Mouse (Mus musculus): Measurements from ENCODE around the gene Rab24.

Rab24 gene
- long read RNA-seq, experiment 1, transcript Rab24-201 (8 exons, 1,168 nt) = major isoform, 45 of 89 reads
- long read RNA-seq, experiment 1, partial matches to known transcripts = 7 of 89 reads
- long read RNA-seq, experiment 1, other reads (novel, unspliced or antisense) = 37 of 89 reads
- long read RNA-seq, experiment 2, transcript Rab24-201 (8 exons, 1,168 nt) = major isoform, 45 of 102 reads
- long read RNA-seq, experiment 2, partial matches to known transcripts = 4 of 102 reads
- long read RNA-seq, experiment 2, other reads (novel, unspliced or antisense) = 52 of 102 reads

DNA sequence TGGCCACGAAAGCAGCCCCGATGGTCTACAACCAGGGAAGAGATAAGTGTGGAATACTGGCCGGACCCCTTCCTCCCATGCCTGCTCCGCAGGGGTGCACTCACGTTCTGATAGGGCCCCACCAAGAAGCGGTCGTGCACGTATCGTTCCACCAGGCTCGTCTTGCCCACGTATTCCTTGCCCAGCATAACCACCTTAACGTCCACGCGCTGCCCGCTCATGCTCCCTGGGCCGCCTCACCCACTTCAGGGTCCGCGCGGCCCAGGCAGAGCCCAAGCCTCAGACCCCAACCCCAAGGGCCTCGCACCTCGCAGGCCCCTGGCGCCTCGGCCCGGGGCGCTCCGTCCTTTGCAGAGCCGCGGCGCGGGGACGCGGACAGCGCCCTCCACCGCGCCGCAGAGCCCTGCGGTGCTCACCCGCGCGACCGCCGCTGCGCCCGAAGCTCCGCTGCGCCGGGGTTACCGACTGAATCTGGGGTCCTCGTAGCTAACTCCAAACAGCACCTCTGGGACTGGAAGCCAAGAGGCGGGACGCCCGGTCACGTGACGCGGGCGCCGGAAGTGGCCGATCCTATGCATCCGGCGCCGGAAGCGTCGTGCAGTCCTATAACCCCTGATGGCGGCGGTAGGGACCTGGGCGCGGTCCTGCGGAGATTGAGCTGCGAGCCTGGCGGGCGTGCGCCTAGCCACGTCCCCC lies at the start of gene Rab24:
TSS of gene Rab24 (minus strand) at position 513 of the 696 bp plus-strand sequence.
- intact Hi-C loops (cut with DNase I) = no loop called here

DNA sequence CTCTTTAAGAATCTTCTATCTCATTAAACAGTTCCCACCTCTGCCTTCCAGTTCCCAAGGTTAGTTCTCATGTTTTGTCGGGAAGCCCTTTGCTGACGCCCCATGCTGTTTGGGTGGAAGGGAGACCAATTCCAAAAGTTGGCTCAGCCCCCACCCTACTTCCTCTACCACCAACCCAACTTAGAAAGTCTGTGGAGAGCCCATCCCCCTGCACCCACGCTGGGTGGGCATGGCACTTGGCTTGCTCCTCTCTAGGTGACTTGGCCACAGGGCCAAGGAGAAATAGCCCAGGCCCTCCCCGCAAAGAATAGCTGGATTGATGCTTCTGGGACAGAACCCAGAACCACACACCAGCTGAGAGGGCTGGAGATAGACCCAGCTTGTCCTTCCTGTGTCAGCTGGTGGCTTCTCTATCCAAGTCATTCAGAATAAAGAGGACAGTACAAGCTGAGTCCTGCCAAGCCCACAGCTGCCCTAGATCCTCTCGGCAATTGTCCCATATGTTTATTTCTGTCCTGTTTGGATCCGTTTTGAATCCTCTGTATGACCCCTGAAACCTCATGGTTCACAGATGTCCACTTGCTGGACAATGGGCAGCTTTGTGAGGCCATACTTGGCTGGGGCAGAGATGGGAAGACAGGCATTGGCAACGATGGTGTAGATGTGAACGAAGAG lies 49.4 kb upstream of the Rab24 start:
- intact Hi-C loops (cut with DNase I) = no loop called here

DNA sequence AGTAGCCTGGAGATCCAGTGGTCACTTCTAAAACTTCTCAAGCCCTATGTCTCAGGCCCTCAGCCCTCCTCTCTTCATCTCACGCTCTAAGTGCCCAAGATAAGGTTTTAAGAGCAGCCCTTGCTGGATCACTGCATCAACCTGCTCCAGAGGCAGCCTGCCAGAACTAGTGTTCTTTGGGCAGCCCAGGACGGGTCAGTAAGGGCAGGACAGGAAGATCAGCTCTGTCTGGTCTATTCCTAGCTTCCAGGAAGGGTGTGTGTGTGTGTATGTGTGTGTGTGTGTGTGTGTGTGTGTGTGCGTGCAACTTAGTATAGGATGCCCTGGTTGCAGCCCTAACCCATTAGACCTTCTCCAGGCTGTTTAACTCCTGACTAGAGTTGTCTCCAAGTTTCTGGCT lies 48.5 kb upstream of the Rab24 start:
- intact Hi-C loops (cut with DNase I) = no loop called here

DNA sequence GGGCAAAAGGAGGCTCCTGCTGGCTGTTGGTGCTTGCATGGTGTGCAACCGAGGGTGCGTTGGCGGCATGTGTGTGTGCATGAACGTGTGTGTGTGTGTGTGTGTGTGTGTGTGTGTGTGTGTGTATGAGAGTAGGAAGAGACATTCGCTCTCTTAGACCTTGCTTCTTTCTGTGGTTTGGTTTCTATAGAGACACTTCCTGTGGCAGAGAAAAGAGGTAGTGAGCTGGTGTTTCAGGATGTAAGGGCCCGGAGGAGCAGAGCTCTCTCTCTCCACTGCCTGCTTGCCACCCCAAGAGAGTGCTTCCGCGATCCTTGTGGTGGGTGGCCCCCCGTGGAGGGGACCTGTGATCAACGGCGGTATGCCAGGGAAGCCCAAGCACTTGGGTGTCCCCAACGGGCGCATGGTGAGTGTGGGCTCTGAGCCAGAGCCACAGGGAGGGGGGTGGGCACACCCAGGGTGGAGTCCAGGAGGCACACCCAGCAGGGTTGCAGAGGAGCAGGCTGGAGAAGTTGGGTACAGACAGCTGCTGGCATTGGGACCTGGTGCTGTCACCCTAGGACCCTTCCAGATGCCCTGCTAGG lies 47.9 kb upstream of the Rab24 start, which contains the start of gene Rgs14:
TSS of gene Rgs14 (plus strand) at position 202 of the 584 bp plus-strand sequence.
- intact Hi-C loops (cut with DNase I) = no loop called here

DNA sequence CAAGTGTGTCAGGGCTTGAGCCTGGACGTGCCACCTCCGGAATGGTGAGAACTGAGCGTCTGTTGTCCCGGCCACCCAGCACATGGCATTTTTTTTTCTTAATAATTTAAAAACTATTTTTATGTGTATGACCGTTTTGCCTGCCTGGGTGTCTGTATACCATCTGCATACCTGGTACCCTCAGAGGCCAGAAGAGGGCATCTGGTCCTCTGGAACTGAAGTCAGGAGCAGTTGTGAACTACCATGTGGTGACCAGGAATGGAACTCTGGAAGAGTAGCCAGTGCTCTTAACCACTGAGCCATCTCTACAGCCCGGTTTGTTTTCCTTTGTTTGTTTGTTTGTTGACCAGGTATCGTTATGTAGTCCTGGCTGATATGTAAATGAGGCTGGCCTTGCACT lies 46.7 kb upstream of the Rab24 start:
- intact Hi-C loops (cut with DNase I) = no loop called here

DNA sequence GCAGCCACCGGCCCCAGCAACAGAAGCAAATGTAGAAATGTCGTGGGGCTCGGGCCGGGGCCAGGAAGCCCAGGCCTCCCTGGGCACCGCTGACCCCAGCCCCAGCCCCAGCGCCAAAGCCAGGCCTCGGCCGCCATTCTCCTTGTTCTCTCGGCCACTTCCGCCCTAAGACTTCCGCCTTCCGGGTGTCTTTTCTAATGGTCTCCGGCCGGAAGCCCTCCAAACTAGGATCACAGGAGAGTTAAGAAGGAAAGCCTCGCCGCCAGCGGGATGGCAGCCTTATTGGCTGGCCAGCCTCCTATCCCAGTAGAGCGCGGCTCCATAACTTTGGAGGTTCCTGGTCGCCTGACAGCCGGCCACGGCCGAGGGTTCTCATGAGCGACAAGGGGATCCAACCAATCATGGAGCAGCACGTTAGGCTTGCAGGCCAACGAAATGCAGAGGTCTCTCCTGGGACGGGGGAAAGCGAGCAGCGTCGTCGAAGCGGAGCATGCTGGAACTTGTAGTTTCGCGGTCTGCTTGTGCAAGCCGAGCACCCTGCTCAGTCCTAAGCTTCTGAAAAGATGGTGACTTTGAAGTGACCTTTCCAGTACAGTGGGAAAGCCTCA lies 40.8 kb upstream of the Rab24 start, which contains the start of gene Lman2:
TSS of gene Lman2 (minus strand) at position 331 of the 608 bp plus-strand sequence.
- intact Hi-C loops (cut with DNase I) = loop anchor here (5.0 kb wide), 1 partner anchor 35 kb away; the partner anchor contains the start of gene Mxd3

DNA sequence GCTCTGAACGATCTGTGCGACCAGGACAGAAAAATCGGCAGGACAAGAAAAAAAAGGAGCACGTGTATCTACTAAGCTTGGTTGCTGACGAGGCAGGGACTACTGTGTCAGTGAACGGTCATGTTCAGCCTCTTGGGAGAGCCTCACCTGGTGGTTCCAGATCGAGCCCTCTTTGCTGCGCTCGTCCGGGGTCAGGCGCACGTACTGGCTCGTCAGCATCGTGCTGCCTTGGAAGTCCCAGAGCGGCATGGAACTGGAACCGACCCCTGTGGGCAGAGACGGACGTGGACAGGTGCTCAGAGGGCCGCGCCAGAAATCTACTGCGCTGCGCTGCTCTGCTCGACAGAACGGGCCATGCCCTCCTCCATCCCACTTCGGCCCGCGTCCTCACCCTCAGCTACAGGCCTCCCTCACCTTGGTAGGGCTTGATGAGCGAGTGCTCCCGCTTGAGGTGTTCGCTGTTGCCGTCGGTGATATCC lies 40.3 kb upstream of the Rab24 start:
- intact Hi-C loops (cut with DNase I) = loop anchor here (5.0 kb wide), 1 partner anchor 35 kb away; the partner anchor contains the start of gene Mxd3

DNA sequence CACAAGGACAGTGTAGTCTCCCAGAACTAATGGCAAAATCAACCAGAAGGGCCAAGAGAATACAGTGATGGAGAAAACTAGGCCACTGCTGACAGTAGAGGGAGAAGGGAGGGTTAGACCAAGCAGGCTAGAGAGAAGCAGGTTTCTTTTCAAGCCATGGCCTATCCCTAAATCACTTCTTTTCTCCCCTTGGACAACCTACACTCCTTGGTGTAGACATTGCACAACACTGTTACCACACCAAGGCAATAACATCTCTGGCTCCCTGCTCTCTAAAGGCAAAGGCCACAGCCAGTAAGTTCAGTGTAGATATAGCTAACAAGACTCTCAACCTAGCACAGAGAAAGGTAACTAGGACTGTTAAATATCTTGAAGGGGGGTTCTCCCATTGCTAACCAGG lies 39.4 kb upstream of the Rab24 start:
- intact Hi-C loops (cut with DNase I) = loop anchor here (5.0 kb wide), 1 partner anchor 34 kb away; the partner anchor contains the start of gene Mxd3

DNA sequence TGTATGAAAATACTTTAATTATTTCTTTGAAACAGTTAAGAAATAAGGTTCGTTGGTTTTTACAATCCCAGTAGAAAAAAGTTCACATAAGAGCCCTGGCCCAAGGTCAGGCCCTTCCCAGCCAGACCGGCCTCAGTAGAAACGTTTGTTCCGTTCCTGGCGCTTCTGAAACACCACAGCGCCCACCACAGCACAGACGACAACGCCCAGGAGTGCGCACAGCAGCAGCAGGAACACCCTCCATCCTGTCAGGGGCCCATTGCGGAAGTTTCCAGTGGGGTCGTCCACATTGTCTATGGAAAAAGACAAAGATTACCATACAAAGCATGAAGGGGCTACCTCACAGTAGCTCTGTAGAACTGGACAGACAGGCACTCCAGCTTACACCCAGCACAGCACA lies 25.0 kb upstream of the Rab24 start:
- intact Hi-C loops (cut with DNase I) = no loop called here

DNA sequence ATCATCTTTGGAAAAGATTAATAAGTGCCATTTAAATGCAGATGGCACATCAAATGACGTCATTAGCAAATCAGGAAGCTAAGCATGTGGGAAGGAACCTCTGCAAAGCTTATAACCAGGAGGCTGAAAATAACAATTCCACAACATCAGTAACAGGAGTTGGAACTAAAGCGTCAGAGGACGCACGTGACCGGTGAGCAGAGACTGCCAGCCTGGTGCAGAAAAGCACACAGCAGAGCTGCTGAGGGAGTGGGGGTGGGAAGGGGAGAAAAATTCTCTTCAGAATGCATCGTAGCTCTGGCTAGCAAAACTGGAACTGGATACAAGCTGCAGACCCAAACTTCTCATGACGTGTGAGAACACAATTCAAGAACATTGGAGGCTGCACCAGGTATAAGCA lies 22.5 kb upstream of the Rab24 start:
- intact Hi-C loops (cut with DNase I) = no loop called here

DNA sequence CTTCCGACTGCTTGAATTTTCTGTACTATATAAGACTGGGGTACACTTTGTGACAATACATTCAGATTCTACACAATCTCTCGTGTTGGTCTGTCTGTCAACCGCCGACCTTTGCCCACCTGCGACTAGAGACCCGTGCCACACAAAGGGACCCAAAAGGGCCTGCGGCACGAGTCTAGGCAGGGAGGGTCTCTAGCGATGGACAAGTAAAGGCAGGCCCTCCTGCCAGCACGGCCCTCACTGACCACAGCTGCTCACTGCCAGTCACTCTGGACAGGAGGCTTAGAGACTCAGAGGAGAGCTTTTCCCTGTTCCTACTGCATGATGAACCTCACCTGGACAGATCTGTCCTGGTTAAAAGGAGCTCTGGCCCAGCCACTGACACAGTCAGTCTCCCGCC lies 20.7 kb upstream of the Rab24 start:
- intact Hi-C loops (cut with DNase I) = no loop called here

DNA sequence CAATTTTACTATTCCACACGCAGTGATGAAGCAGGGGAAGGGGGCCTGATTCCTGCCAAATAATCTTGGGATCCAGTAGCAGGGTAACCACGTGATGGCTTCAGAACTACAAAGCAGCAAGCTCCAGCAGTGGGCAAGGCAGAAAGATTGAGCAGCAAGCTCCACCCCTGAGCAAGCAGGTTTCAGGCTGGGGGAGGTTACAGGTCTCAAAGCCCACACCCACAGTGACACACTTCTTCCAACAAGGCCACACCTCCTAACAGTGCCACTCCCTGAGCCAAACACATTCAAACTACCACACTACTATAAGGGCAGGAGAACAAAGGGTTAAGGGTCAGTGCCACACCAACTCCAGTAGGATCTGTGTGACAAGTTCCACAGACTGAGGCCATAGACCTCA lies 17.5 kb upstream of the Rab24 start:
- intact Hi-C loops (cut with DNase I) = loop anchor here (5.0 kb wide), 1 partner anchor 38 kb away; no protein-coding TSS in a partner anchor

DNA sequence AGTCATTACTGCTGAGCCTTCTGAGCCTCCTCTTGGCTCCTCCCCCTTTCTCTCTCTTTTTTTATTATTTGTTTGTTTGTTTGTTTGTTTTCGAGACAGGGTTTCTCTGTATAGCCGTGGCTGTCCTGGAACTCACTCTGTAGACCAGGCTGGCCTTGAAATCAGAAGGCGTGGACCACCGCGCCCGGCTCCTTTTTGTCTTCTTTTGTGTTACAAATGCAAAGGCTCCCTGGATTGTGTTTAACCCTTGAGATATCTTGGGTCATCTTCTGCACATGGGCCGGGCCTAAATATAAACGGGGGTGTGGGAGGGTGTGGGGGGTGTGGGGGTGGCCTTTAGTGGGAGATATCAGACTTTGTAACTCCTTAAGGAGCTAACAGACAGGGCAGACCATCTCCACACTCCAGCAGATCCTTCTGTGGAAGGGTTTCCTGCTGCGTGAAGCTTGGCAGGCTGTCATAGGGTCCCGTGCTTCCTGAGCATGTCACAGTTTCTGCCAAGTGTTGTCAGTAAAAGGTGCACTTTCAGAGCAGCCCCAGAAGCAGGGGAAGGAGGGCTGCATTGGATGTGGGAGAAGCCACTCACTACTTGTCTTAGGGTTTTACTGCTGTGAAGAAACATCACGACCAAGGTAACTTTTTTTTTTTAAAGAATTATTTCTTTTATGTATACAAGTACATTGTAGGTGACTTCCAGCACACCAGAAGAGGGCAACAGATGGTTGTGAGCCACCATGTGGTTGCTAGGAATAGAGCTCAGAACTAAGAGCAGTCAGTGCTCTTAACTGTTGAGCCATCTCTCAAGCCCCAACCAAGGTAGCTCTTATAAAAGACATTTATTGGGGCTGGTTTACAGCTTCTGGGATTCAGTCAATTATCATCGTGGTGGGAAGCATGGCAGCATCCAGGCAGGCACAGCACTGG lies 16.6 kb upstream of the Rab24 start:
- intact Hi-C loops (cut with DNase I) = loop anchor here (5.0 kb wide), 1 partner anchor 39 kb away; no protein-coding TSS in a partner anchor

DNA sequence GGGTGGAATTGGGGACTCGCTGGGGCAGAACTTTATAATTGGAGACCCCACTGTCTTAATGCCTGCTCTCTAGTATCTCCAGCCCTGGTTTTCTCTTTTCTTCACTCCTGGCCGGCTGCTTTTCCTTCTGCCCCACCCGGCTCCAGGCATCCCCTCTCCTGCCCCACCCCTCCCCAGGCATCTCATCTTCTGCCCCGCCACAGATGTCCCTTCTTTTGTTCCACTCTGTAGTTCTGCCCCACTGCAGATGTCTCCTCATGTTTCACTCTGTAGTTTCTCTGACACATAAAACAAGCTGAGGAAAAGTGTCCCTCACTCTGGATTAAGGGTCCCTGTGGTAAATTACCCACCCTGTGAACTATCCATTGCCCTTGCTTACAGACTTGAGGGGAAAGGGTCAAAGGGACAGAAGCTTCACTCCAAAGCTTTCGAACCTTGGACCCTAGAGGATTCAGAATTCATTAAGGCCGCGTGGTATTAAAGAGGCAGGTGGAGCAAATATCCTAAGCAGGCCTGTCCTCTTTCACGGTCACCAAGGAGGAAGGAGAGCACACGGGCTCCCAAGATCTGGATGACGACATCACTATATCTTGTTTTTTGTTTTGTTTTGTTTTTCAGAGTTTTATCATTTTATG lies 15.7 kb upstream of the Rab24 start:
- intact Hi-C loops (cut with DNase I) = loop anchor here (5.0 kb wide), 1 partner anchor 40 kb away; no protein-coding TSS in a partner anchor

DNA sequence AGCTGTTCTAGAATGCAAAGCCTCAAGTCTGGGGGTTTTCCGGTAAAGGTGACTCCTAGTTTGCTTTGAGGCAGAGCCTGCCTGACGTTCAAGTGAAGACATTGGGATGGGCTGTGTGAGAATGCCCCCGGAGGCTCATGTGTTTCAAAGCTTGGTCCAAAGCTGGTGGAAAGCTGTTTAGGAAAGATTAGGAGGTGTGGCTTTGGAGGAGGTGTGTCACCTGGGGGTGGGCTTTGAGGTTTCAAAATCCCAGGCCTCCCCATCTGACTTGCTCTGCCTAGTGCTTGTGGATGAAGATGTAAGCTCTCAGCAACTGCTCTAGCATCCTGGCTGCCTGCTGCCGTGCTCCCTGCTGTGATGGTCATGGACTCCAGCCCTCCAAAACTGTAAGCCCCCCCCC lies 14.0 kb upstream of the Rab24 start:
- intact Hi-C loops (cut with DNase I) = loop anchor here (5.0 kb wide), 1 partner anchor 42 kb away; no protein-coding TSS in a partner anchor

DNA sequence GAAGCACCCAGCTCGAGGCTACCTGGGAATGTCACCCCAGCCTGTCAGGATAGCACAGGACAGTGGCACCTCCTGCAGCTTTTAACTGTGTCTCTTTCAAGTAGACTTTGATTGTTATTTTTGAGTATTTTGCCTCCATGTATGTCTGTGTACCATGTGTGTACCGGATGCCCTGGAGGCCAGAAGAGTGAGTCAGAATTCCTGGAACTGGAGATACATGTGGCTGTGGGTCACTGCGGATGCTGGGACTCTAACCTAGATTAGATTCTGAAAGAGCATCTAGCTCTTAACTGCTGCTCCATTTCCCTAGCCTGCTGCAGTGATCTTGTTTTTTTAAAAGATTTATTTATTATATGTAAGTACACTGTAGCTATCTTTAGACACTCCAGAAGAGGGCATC lies 10.6 kb upstream of the Rab24 start:
- intact Hi-C loops (cut with DNase I) = no loop called here

DNA sequence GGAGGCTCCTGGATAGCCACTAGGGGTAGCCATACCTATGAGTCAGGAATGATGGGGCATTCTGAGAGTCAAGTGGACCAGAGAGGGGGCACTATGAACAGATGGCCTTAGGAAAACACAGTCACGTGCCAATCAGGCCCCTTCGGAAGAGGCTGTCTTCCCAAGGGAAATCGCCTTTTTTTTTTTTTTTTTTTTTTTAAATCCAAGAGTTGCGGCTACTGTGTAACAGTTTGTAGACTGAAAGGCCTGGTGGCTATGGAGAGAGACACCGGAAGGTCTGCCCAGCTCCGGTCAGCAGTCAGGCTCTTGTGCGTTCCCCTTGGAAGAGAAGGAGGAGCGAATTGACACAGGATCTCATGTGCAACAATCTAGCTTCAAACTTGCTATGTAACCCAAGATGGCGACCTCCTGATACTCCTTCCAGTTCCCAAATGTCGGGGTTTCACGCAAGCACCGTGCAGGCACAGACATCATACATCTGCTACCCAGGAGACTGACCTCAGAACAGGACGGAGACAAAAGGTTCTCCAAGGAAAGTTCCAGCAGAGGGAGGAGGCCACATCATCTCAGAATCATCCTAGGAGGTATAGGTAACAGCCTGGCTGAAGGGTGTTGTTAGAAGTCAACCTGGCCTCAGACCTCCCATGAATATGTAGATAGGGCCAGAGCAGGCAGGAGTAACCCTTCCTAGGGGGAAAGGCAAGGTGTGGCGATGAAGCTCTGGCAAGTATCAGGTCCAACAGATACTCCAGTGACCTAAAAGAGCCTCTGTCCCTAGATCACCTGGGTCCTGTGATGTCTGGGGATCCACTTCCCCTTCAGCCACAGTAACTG lies 9.0 kb upstream of the Rab24 start:
- intact Hi-C loops (cut with DNase I) = no loop called here
